In the genomic region with DNA sequence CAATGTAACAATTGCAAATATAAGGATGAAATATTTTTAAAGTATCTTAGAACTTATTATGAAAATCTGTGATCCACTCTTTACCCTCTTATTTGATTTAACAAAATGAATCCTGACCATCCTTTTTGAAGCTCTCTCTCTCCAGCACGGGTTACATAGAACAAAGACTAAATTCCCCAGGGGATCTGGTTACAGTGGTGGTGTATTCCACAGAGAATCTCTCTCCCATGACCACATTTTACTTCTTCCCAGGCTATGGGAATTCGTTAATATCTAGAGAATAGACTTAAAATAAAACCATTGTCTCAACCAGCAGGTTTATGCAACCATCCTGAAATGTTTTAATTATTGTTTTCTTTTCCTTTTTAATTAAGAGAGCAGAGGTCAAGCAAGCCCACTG, we compare ENCODE assay signal across 14 mouse cellular contexts.
"Had no signal": no experiment of that assay in that cellular context is flagged by ENCODE, and none has a peak within 500 bp of the region (broad histone marks: within the 10 kb centered on the region; RNA-seq: fewer than 3 reads in every experiment).

No protein-coding gene starts in this region.

- H3K9me3 ChIP-seq: limb, embryonic 15.5 days; liver, embryonic 12.5 days; midbrain, embryonic 12.5 days; neural tube, embryonic 15.5 days; stomach, embryonic 15.5 days had no signal

- H3K9ac ChIP-seq: limb, embryonic 15.5 days; liver, embryonic 12.5 days; lung, embryonic 14.5 days; midbrain, embryonic 12.5 days; neural tube, embryonic 15.5 days; stomach, embryonic 15.5 days had no signal

- H3K4me2 ChIP-seq: limb, embryonic 15.5 days; liver, embryonic 12.5 days; lung, embryonic 14.5 days; midbrain, embryonic 12.5 days; neural tube, embryonic 15.5 days; stomach, embryonic 15.5 days had no signal

- H3K36me3 ChIP-seq: limb, embryonic 15.5 days; liver, embryonic 12.5 days; midbrain, embryonic 12.5 days; stomach, embryonic 15.5 days had no signal

- H3K27me3 ChIP-seq: limb, embryonic 15.5 days; liver, embryonic 12.5 days; midbrain, embryonic 12.5 days; neural tube, embryonic 15.5 days; stomach, embryonic 15.5 days had no signal

- H3K27ac ChIP-seq: limb, embryonic 15.5 days; liver, embryonic 12.5 days; midbrain, embryonic 12.5 days; neural tube, embryonic 15.5 days; stomach, embryonic 15.5 days had no signal

- ATAC-seq: liver, embryonic 12.5 days had no signal

- DNase-seq: kidney, postnatal 25 days; layer of hippocampus, adult 9-11 months; layer of hippocampus, postnatal 36 days; lung, embryonic 14.5 days; lung, postnatal 10 days; lung, postnatal 4 days; thymus, adult 2 months; thymus, postnatal 36 days had no signal

- H3K4me3 ChIP-seq: limb, embryonic 15.5 days; liver, embryonic 12.5 days; midbrain, embryonic 12.5 days; myocyte; neural tube, embryonic 15.5 days; stomach, embryonic 15.5 days had no signal

- H3K4me1 ChIP-seq: limb, embryonic 15.5 days; liver, embryonic 12.5 days; midbrain, embryonic 12.5 days; neural tube, embryonic 15.5 days; stomach, embryonic 15.5 days had no signal
